Mouse (Mus musculus) kidney, embryonic 16.5 days (tissue): ENCODE data around the gene Klk7. TPM values are rescaled to one million over a fixed set of nuclear protein-coding genes. Genes with fewer than 3 reads are reported as not detected.

Experiments
- ATAC-seq: fragments of 200-750 bp; cut with Nextera tagmentation; 2 replicates; pipeline ENCODE4 v1.8.0; 2017; ENCODE audit warnings: moderate TSS enrichment; ENCODE audit not compliant: low FRiP score, low TSS enrichment
- H3K27ac ChIP-seq: fragments of 300-500 bp; sonication (generic); 2 replicates; pipeline ENCODE4 v1.5.1; 2014; ENCODE audit warnings: low read length
- H3K27me3 ChIP-seq: fragments of 300-500 bp; sonication (generic); 2 replicates; pipeline ENCODE4 v1.6.1; 2014; ENCODE audit warnings: low read length, control low read depth, mixed read lengths; ENCODE audit not compliant: insufficient read depth
- H3K36me3 ChIP-seq: fragments of 300-500 bp; sonication (generic); 2 replicates; pipeline ENCODE4 v1.6.1; 2014; ENCODE audit warnings: low read length, control low read depth, mixed read lengths; ENCODE audit not compliant: insufficient read depth
- H3K4me1 ChIP-seq: fragments of 300-500 bp; sonication (generic); 2 replicates; pipeline ENCODE4 v1.6.1; 2014; ENCODE audit warnings: low read length, control low read depth, mixed read lengths; ENCODE audit not compliant: insufficient read depth
- H3K4me2 ChIP-seq: fragments of 300-500 bp; sonication (generic); replicated peaks from 2 replicates; pipeline ENCODE4 v1.6.1; 2014; ENCODE audit warnings: low read depth, low read length
- H3K4me3 ChIP-seq: fragments of 300-500 bp; sonication (generic); 2 replicates; pipeline ENCODE4 v1.5.1; 2014; ENCODE audit warnings: mild to moderate bottlenecking, low read length
- H3K9ac ChIP-seq: fragments of 300-500 bp; sonication (generic); replicated peaks from 2 replicates; pipeline ENCODE4 v1.6.1; 2014; ENCODE audit warnings: low read length
- H3K9me3 ChIP-seq: fragments of 300-500 bp; sonication (generic); 2 replicates; pipeline ENCODE4 v1.6.1; 2016; ENCODE audit warnings: low read length, control low read depth
- WGBS: fragments of 180-500 bp; shearing (Covaris S2); extraction: QIAGEN DNeasy Blood & Tissue Kit; methylation state at CpG from one replicate; pipeline ENCODE4 v1.1.7; 2014; 5-methylcytosine and 5-hydroxymethylcytosine counted together
- polyA plus RNA-seq: library from polyadenylated mRNA; unstranded; fragments of >200 nt; fragmentation: Nextera tagmentation; extraction: Ambion mirVana; gene quantifications from 2 replicates; pipeline ENCODE4 v1.2.1, GENCODE M21; 2015

Gene Klk7
- polyA plus RNA-seq, result 0.07 and 0.12 TPM in 2 replicates

- WGBS, result 47% methylated on average over 5 of the region's 5 CpGs
- no peak within 1 kb of the TSS for H3K27ac ChIP-seq
- no peak within 1 kb of the TSS for H3K4me3 ChIP-seq
- ATAC-seq, result no peak
- H3K4me2 ChIP-seq, result no peak within 1 kb of the TSS
- no peaks in the 10 kb centered on the region for H3K4me1 ChIP-seq
- no peaks in the 10 kb centered on the region for H3K27me3 ChIP-seq
- H3K36me3 ChIP-seq, result no peaks in the 10 kb centered on the region
- no peak within 1 kb of the TSS for H3K9ac ChIP-seq
- H3K9me3 ChIP-seq, result no peaks in the 10 kb centered on the region
Measured at GRCm38 (mm10) chr7:43810994-43811393, at the start of gene Klk7. Gene Klk7 (plus strand): TSS chr7:43811294.

GRCm38 (mm10) chr7:43766484-43766883 lies 44.6 kb upstream of the Klk7 start:
- H3K36me3 ChIP-seq, result no peaks in the 10 kb centered on the region
- H3K4me1 ChIP-seq, result no peaks in the 10 kb centered on the region
- H3K9me3 ChIP-seq, result no peaks in the 10 kb centered on the region
- no peaks in the 10 kb centered on the region for H3K27me3 ChIP-seq
- H3K9ac ChIP-seq, result no peak overlapping the region
- ATAC-seq, result no peak
- WGBS, result 45% methylated on average over 8 of the region's 8 CpGs
- no peak overlapping the region for H3K4me2 ChIP-seq
- H3K27ac ChIP-seq, result no peak overlapping the region
- H3K4me3 ChIP-seq, result no peak overlapping the region

GRCm38 (mm10) chr7:43768597-43768996 lies 42.5 kb upstream of the Klk7 start, which contains the start of gene Klk12:
Gene Klk12 (plus strand): TSS chr7:43768897.
- WGBS, result 84% methylated on average over 4 of the region's 4 CpGs

GRCm38 (mm10) chr7:43769636-43770035 lies 41.5 kb upstream of the Klk7 start:
- no peaks in the 10 kb centered on the region for H3K9me3 ChIP-seq
- ATAC-seq, result no peak
- H3K27ac ChIP-seq, result no peak overlapping the region
- no peak overlapping the region for H3K4me3 ChIP-seq
- H3K36me3 ChIP-seq, result no peaks in the 10 kb centered on the region
- no peak overlapping the region for H3K9ac ChIP-seq
- WGBS, result 91% methylated on average over 8 of the region's 8 CpGs
- no peaks in the 10 kb centered on the region for H3K27me3 ChIP-seq
- no peak overlapping the region for H3K4me2 ChIP-seq
- H3K4me1 ChIP-seq, result no peaks in the 10 kb centered on the region

More at GRCm38 (mm10) chr7:43768597-43768996, 42.5 kb upstream of the Klk7 start, which contains the start of gene Klk12:
- H3K4me3 ChIP-seq, result no peak within 1 kb of the TSS
- no peaks in the 10 kb centered on the region for H3K27me3 ChIP-seq
- H3K27ac ChIP-seq, result no peak within 1 kb of the TSS
- ATAC-seq, result no peak
- no peak within 1 kb of the TSS for H3K4me2 ChIP-seq
- H3K36me3 ChIP-seq, result no peaks in the 10 kb centered on the region
- no peak within 1 kb of the TSS for H3K9ac ChIP-seq
- no peaks in the 10 kb centered on the region for H3K4me1 ChIP-seq
- no peaks in the 10 kb centered on the region for H3K9me3 ChIP-seq

GRCm38 (mm10) chr7:43770701-43771100 lies 40.4 kb upstream of the Klk7 start:
- H3K4me3 ChIP-seq, result no peak overlapping the region
- no peaks in the 10 kb centered on the region for H3K36me3 ChIP-seq
- no peaks in the 10 kb centered on the region for H3K27me3 ChIP-seq
- no peaks in the 10 kb centered on the region for H3K9me3 ChIP-seq
- H3K27ac ChIP-seq, result no peak overlapping the region
- no peak for ATAC-seq
- no peaks in the 10 kb centered on the region for H3K4me1 ChIP-seq
- H3K9ac ChIP-seq, result no peak overlapping the region
- no peak overlapping the region for H3K4me2 ChIP-seq
- 91% methylated on average over 10 of the region's 10 CpGs for WGBS

- H3K9ac ChIP-seq, result no peak overlapping the region
- H3K27ac ChIP-seq, result no peak overlapping the region
- H3K27me3 ChIP-seq, result no peaks in the 10 kb centered on the region
- no peaks in the 10 kb centered on the region for H3K36me3 ChIP-seq
- WGBS, result 96% methylated on average over 6 of the region's 6 CpGs
- no peak for ATAC-seq
- no peaks in the 10 kb centered on the region for H3K9me3 ChIP-seq
- no peak overlapping the region for H3K4me3 ChIP-seq
- H3K4me1 ChIP-seq, result no peaks in the 10 kb centered on the region
- no peak overlapping the region for H3K4me2 ChIP-seq
Measured at GRCm38 (mm10) chr7:43771916-43772315, 39.2 kb upstream of the Klk7 start.

GRCm38 (mm10) chr7:43772901-43773300 lies 38.2 kb upstream of the Klk7 start:
- whole genome bisulfite sequencing, result 81% methylated on average over 3 of the region's 3 CpGs
- no peak for ATAC-seq
- H3K4me2 ChIP-seq, result no peak overlapping the region

GRCm38 (mm10) chr7:43774364-43774763 lies 36.7 kb upstream of the Klk7 start, which contains the start of gene Klk11:
Gene Klk11 (plus strand): TSS chr7:43774604.
- Histone ChIP-seq H3K4me3 (no peak within 1 kb of the TSS), H3K9ac (no peak within 1 kb of the TSS), H3K9me3 (no peaks in the 10 kb centered on the region), H3K27me3 (no peaks in the 10 kb centered on the region), H3K4me2 (no peak within 1 kb of the TSS), H3K4me1 (no peaks in the 10 kb centered on the region), H3K36me3 (no peaks in the 10 kb centered on the region), H3K27ac (no peak within 1 kb of the TSS)
- ATAC-seq, result no peak
- WGBS, result 90% methylated on average over 5 of the region's 5 CpGs

More at GRCm38 (mm10) chr7:43772901-43773300, 38.2 kb upstream of the Klk7 start:
- Histone ChIP-seq H3K9me3 (no peaks in the 10 kb centered on the region), H3K4me3 (no peak overlapping the region), H3K4me1 (no peaks in the 10 kb centered on the region), H3K36me3 (no peaks in the 10 kb centered on the region), H3K9ac (no peak overlapping the region), H3K27me3 (no peaks in the 10 kb centered on the region), H3K27ac (no peak overlapping the region)

- H3K4me1 ChIP-seq, result no peaks in the 10 kb centered on the region
- no peaks in the 10 kb centered on the region for H3K36me3 ChIP-seq
- ATAC-seq, result no peak
- no peak overlapping the region for H3K27ac ChIP-seq
- no peak overlapping the region for H3K4me3 ChIP-seq
- no peaks in the 10 kb centered on the region for H3K27me3 ChIP-seq
- no peak overlapping the region for H3K9ac ChIP-seq
- H3K9me3 ChIP-seq, result no peaks in the 10 kb centered on the region
- no peak overlapping the region for H3K4me2 ChIP-seq
- WGBS, result 60% methylated on average over 6 of the region's 6 CpGs
Measured at GRCm38 (mm10) chr7:43774802-43775201, 36.3 kb upstream of the Klk7 start.

- Histone ChIP-seq H3K4me1 (no peaks in the 10 kb centered on the region), H3K4me2 (no peak overlapping the region), H3K9ac (no peak overlapping the region), H3K9me3 (no peaks in the 10 kb centered on the region), H3K36me3 (no peaks in the 10 kb centered on the region), H3K27me3 (no peaks in the 10 kb centered on the region), H3K4me3 (no peak overlapping the region), H3K27ac (no peak overlapping the region)
- ATAC-seq, result no peak
- 55% methylated on average over 6 of the region's 7 CpGs for WGBS
Measured at GRCm38 (mm10) chr7:43775311-43776057, 35.6 kb upstream of the Klk7 start.
